15 mouse cellular contexts compared by ENCODE assay signal in the genomic region with DNA sequence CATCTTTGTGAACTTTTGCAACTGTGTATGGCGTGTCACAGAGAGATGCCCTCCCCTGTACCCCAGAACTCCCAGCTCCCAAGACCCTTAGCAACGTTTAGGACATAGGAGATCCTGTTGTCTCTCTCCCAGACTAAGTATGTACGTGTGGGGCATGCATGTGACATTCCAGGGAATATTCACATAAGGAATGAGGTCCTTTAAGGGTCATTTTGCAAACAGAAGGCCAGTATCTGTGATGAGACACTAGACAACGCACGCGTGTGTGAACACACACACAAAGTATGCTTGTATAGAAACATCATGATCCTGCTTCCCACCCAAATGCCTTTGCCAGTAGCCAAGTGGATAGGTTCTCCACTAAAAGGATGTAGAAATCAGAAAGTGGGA. TPM values are rescaled to one million over a fixed set of nuclear protein-coding genes. Genes with fewer than 3 reads are reported as not detected.
DNase-seq lines count a peak whose midpoint lies in the region; ATAC-seq and TF ChIP-seq lines count a peak whose summit lies in the region.
"Had no signal": no experiment of that assay in that cellular context is flagged by ENCODE, and none has a peak within 500 bp of the region (broad histone marks: within the 10 kb centered on the region; RNA-seq: fewer than 3 reads in every experiment).

No protein-coding gene starts in this region.

- no peak for TF ChIP-seq EP300 in stomach, postnatal 0 days (optimal IDR thresholded peaks at IDR 0.05)

- peaks cover 98% of the 10 kb centered on the region for H3K27me3 ChIP-seq in heart, embryonic 12.5 days (replicated peaks)
- H3K27me3 ChIP-seq in midbrain, embryonic 11.5 days (ENCODE audit: control insufficient read depth, insufficient read depth, low read length) = peaks cover 82% of the 10 kb centered on the region
- H3K27me3 ChIP-seq in midbrain, embryonic 16.5 days (ENCODE audit: control insufficient read depth, insufficient read depth, low read depth, low read length) = peaks cover 68% of the 10 kb centered on the region
- H3K27me3 ChIP-seq in limb, embryonic 12.5 days = peaks cover 92% of the 10 kb centered on the region
- H3K27me3 ChIP-seq in stomach, postnatal 0 days (ENCODE audit: control insufficient read depth, insufficient read depth, low read length) = peaks cover 8% of the 10 kb centered on the region; the same call in 1 of the 2 replicates

- H3K36me3 ChIP-seq in heart, embryonic 12.5 days = no peaks in the 10 kb centered on the region
- H3K36me3 ChIP-seq in midbrain, embryonic 11.5 days (ENCODE audit: control insufficient read depth, insufficient read depth, low read length) = no peaks in the 10 kb centered on the region
- no peaks in the 10 kb centered on the region for H3K36me3 ChIP-seq in midbrain, embryonic 16.5 days (ENCODE audit: control insufficient read depth, insufficient read depth, low read length)
- H3K36me3 ChIP-seq in limb, embryonic 12.5 days = no peaks in the 10 kb centered on the region
- no peaks in the 10 kb centered on the region for H3K36me3 ChIP-seq in stomach, postnatal 0 days (ENCODE audit: control insufficient read depth, insufficient read depth, low read length)
- H3K36me3 ChIP-seq: liver, embryonic 15.5 days had no signal

- H3K9me3 ChIP-seq in heart, embryonic 12.5 days (replicated peaks) = no peaks in the 10 kb centered on the region
- no peaks in the 10 kb centered on the region for H3K9me3 ChIP-seq in midbrain, embryonic 11.5 days (ENCODE audit: control insufficient read depth, low read length)
- no peaks in the 10 kb centered on the region for H3K9me3 ChIP-seq in midbrain, embryonic 16.5 days (replicated peaks; ENCODE audit: control insufficient read depth, low read length, poor library complexity, severe bottlenecking)
- no peaks in the 10 kb centered on the region for H3K9me3 ChIP-seq in limb, embryonic 12.5 days
- no peaks in the 10 kb centered on the region for H3K9me3 ChIP-seq in stomach, postnatal 0 days (ENCODE audit: control insufficient read depth, low read length)
- H3K9me3 ChIP-seq: liver, embryonic 15.5 days had no signal

- TF ChIP-seq CTCF in stomach, postnatal 0 days (IDR thresholded peaks at IDR 0.05; ENCODE audit: low read depth) = no peak

- H3K4me3 ChIP-seq in heart, embryonic 12.5 days = no peak overlapping the region
- no peak overlapping the region for H3K4me3 ChIP-seq in midbrain, embryonic 11.5 days (ENCODE audit: low read depth, low read length)
- no peak overlapping the region for H3K4me3 ChIP-seq in midbrain, embryonic 16.5 days (ENCODE audit: low read depth, low read length)
- H3K4me3 ChIP-seq in limb, embryonic 12.5 days (replicated peaks) = peak overlapping the region; percentile 48
- H3K4me3 ChIP-seq in stomach, postnatal 0 days (ENCODE audit: low read depth, low read length) = peak overlapping the region; percentile 40; the same call in 1 of the 2 replicates
- H3K4me3 ChIP-seq: liver, embryonic 15.5 days had no signal

- peaks cover 38% of the 10 kb centered on the region for H3K4me1 ChIP-seq in heart, embryonic 12.5 days (replicated peaks)
- H3K4me1 ChIP-seq in midbrain, embryonic 11.5 days (ENCODE audit: control insufficient read depth, insufficient read depth, low read length) = peaks cover 19% of the 10 kb centered on the region
- peaks cover 23% of the 10 kb centered on the region for H3K4me1 ChIP-seq in midbrain, embryonic 16.5 days (ENCODE audit: control insufficient read depth, insufficient read depth, low read length)
- peaks cover 43% of the 10 kb centered on the region for H3K4me1 ChIP-seq in limb, embryonic 12.5 days (replicated peaks)
- H3K4me1 ChIP-seq in stomach, postnatal 0 days (replicated peaks; ENCODE audit: control insufficient read depth, insufficient read depth) = peaks cover 9% of the 10 kb centered on the region; the same call in 1 of the 2 replicates

- 40% methylated on average over 6 of the region's 6 CpGs for WGBS in heart, embryonic 12.5 days
- 12% methylated on average over 6 of the region's 6 CpGs for WGBS in midbrain, embryonic 11.5 days
- 21% methylated on average over 6 of the region's 6 CpGs for WGBS in midbrain, embryonic 16.5 days
- WGBS in limb, embryonic 12.5 days = 35% methylated on average over 6 of the region's 6 CpGs
- 63% methylated on average over 6 of the region's 6 CpGs for WGBS in stomach, postnatal 0 days

- no peak overlapping the region for H3K27ac ChIP-seq in heart, embryonic 12.5 days (ENCODE audit: poor library complexity, severe bottlenecking)
- H3K27ac ChIP-seq in midbrain, embryonic 11.5 days (ENCODE audit: low read depth, low read length) = no peak overlapping the region
- H3K27ac ChIP-seq in midbrain, embryonic 16.5 days (ENCODE audit: low read length) = no peak overlapping the region
- H3K27ac ChIP-seq in limb, embryonic 12.5 days = no peak overlapping the region
- H3K27ac ChIP-seq in stomach, postnatal 0 days (replicated peaks) = no peak overlapping the region
- H3K27ac ChIP-seq: liver, embryonic 15.5 days had no signal

- DNase-seq in heart, adult 11 months = no peak
- DNase-seq in midbrain, embryonic 11.5 days (ENCODE audit: low spot score, missing footprints) = peak; percentile 91
- DNase-seq in stomach, postnatal 0 days (ENCODE audit: low spot score) = no peak
- no peak for DNase-seq in gastrocnemius, adult 18-20 months (ENCODE audit: low spot score)
- DNase-seq in adrenal gland, adult (ENCODE audit: inconsistent age in 2 of 2, low spot score in 1 of 2) = no peak
- DNase-seq: cerebellum, adult 8-10 months had no signal

- H3K9ac ChIP-seq in heart, embryonic 12.5 days = peak overlapping the region; percentile 29; the same call in 1 of the 2 replicates
- no peak overlapping the region for H3K9ac ChIP-seq in midbrain, embryonic 11.5 days (ENCODE audit: low read length)
- no peak overlapping the region for H3K9ac ChIP-seq in midbrain, embryonic 16.5 days (ENCODE audit: low read depth, low read length)
- H3K9ac ChIP-seq in limb, embryonic 12.5 days (replicated peaks) = peak overlapping the region; percentile 55; the same call in 1 of the 2 replicates
- no peak overlapping the region for H3K9ac ChIP-seq in stomach, postnatal 0 days (ENCODE audit: low read length)
- H3K9ac ChIP-seq: liver, embryonic 15.5 days had no signal

- no peak overlapping the region for H3K4me2 ChIP-seq in heart, embryonic 12.5 days
- H3K4me2 ChIP-seq in midbrain, embryonic 11.5 days = no peak overlapping the region
- no peak overlapping the region for H3K4me2 ChIP-seq in midbrain, embryonic 16.5 days (ENCODE audit: low read length)
- peak overlapping the region; percentile 82 for H3K4me2 ChIP-seq in limb, embryonic 12.5 days
- peak overlapping the region; percentile 59 for H3K4me2 ChIP-seq in stomach, postnatal 0 days (replicated peaks; ENCODE audit: low read depth)

- ATAC-seq in heart, embryonic 12.5 days (ENCODE audit: insufficient number of reproducible peaks, low FRiP score) = no peak
- ATAC-seq in midbrain, embryonic 11.5 days (ENCODE audit: low FRiP score) = no peak
- no peak for ATAC-seq in midbrain, embryonic 16.5 days
- ATAC-seq in limb, embryonic 12.5 days (ENCODE audit: insufficient number of reproducible peaks, insufficient read depth, low FRiP score, low TSS enrichment, low read depth) = no peak
- ATAC-seq in stomach, postnatal 0 days (ENCODE audit: low FRiP score, low TSS enrichment) = no peak
- ATAC-seq: intestine, postnatal 0 days had no signal

RNA-seq across cellular contexts. Expression of gene Dlx3, which starts 2.2 kb away (rescaled TPM):
- polyA plus RNA-seq in heart, embryonic 12.5 days (2016; fragmentation: Nextera tagmentation; extraction: Ambion mirVana) = 0.12 and 0.41 TPM in 2 replicates
- 0.59 and 0.65 TPM in 2 replicates for polyA plus RNA-seq in midbrain, embryonic 11.5 days (2014; fragmentation: Nextera tagmentation; extraction: Ambion mirVana)
- polyA plus RNA-seq in midbrain, embryonic 16.5 days (2015; fragmentation: Nextera tagmentation; extraction: Ambion mirVana) = 0.22 and 0.38 TPM in 2 replicates
- 8.4 and 9.9 TPM in 2 replicates for polyA plus RNA-seq in limb, embryonic 12.5 days (2016; fragmentation: Nextera tagmentation; extraction: Ambion mirVana)
- polyA plus RNA-seq in stomach, postnatal 0 days (2015; fragmentation: Nextera tagmentation; extraction: Ambion mirVana) = 8.0 and 8.5 TPM in 2 replicates
- not detected for total RNA-seq in gastrocnemius, adult 18-20 months (2021)
- total RNA-seq: granulocyte monocyte progenitor cell, adult 5-6 weeks; heart, postnatal 4 days; layer of hippocampus, adult 18-20 months; megakaryocyte progenitor cell, adult 5-6 weeks had no signal

RNA-seq across cellular contexts. Expression of gene Dlx4, which starts 24.0 kb away (rescaled TPM):
- 0.14 TPM in 1 of 2 replicates, not detected in the other for polyA plus RNA-seq in heart, embryonic 12.5 days (2016; fragmentation: Nextera tagmentation; extraction: Ambion mirVana)
- polyA plus RNA-seq in midbrain, embryonic 11.5 days (2014; fragmentation: Nextera tagmentation; extraction: Ambion mirVana) = not detected in 2 replicates
- 0.36 TPM in 1 of 2 replicates, not detected in the other for polyA plus RNA-seq in midbrain, embryonic 16.5 days (2015; fragmentation: Nextera tagmentation; extraction: Ambion mirVana)
- 1.4 and 1.9 TPM in 2 replicates for polyA plus RNA-seq in limb, embryonic 12.5 days (2016; fragmentation: Nextera tagmentation; extraction: Ambion mirVana)
- 1.6 and 1.7 TPM in 2 replicates for polyA plus RNA-seq in stomach, postnatal 0 days (2015; fragmentation: Nextera tagmentation; extraction: Ambion mirVana)
- total RNA-seq in gastrocnemius, adult 18-20 months (2021) = not detected
- total RNA-seq: granulocyte monocyte progenitor cell, adult 5-6 weeks; heart, postnatal 4 days; megakaryocyte progenitor cell, adult 5-6 weeks had no signal
- polyA plus RNA-seq: intestine, postnatal 0 days had no signal

RNA-seq across cellular contexts. Expression of gene Itga3, which starts 45.5 kb away (rescaled TPM):
- 11.8 and 12.1 TPM in 2 replicates for polyA plus RNA-seq in heart, embryonic 12.5 days (2016; fragmentation: Nextera tagmentation; extraction: Ambion mirVana)
- 2.9 and 3.0 TPM in 2 replicates for polyA plus RNA-seq in midbrain, embryonic 11.5 days (2014; fragmentation: Nextera tagmentation; extraction: Ambion mirVana)
- 13.7 and 16.6 TPM in 2 replicates for polyA plus RNA-seq in midbrain, embryonic 16.5 days (2015; fragmentation: Nextera tagmentation; extraction: Ambion mirVana)
- 7.7 and 7.9 TPM in 2 replicates for polyA plus RNA-seq in limb, embryonic 12.5 days (2016; fragmentation: Nextera tagmentation; extraction: Ambion mirVana)
- 15.6 and 17.0 TPM in 2 replicates for polyA plus RNA-seq in stomach, postnatal 0 days (2015; fragmentation: Nextera tagmentation; extraction: Ambion mirVana)
- 1 to 10 TPM; 4.7 to 5.0 TPM for total RNA-seq in gastrocnemius, adult 18-20 months (2021)
- total RNA-seq: granulocyte monocyte progenitor cell, adult 5-6 weeks; megakaryocyte progenitor cell, adult 5-6 weeks had no signal

Comparison
In these comparisons a context has a peak if more than half of its experiments do, and no peak if none do; other contexts are left out.
1. H3K4me2 ChIP-seq: peak in limb, embryonic 12.5 days (single experiment) and stomach, postnatal 0 days (single experiment); none in heart, embryonic 12.5 days (single experiment), midbrain, embryonic 11.5 days (single experiment) and midbrain, embryonic 16.5 days (single experiment).
2. H3K4me3 ChIP-seq: peak in limb, embryonic 12.5 days (single experiment) and stomach, postnatal 0 days (single experiment); none in heart, embryonic 12.5 days (single experiment), midbrain, embryonic 11.5 days (single experiment) and midbrain, embryonic 16.5 days (single experiment).
3. H3K9ac ChIP-seq: peak in heart, embryonic 12.5 days (single experiment) and limb, embryonic 12.5 days (single experiment); none in midbrain, embryonic 11.5 days (single experiment), midbrain, embryonic 16.5 days (single experiment) and stomach, postnatal 0 days (single experiment).